Mouse (Mus musculus) stomach, embryonic 14.5 days (tissue): ENCODE results near the gene Psma4. TPM values are rescaled to one million over a fixed set of nuclear protein-coding genes. Genes with fewer than 3 reads are reported as not detected.
A peak's percentile ranks its signal among the peaks of the same experiment; 100 is the strongest.
"Not testable (repeated sequence)": the region's sequence is repeated elsewhere in the genome, so short reads cannot be mapped to it uniquely, and the experiment has no call there.

ENCODE experiments used
- ATAC-seq: fragments of 200-750 bp; cut with Nextera tagmentation; 2 replicates; pipeline ENCODE4 v1.8.0; 2017; ENCODE audit warnings: low read depth, moderate TSS enrichment; ENCODE audit not compliant: insufficient number of reproducible peaks, insufficient read depth, low FRiP score
- H3K27ac ChIP-seq: fragments of 300-500 bp; sonication (generic); 2 replicates; pipeline ENCODE4 v1.5.1; 2014; ENCODE audit warnings: mild to moderate bottlenecking, low read length, moderate library complexity, mixed read lengths
- H3K27me3 ChIP-seq: fragments of 300-500 bp; sonication (generic); 2 replicates; pipeline ENCODE4 v1.6.1; 2014; ENCODE audit warnings: low read length, control low read depth, mixed read lengths; ENCODE audit not compliant: control insufficient read depth, insufficient read depth
- H3K36me3 ChIP-seq: fragments of 300-500 bp; sonication (generic); 2 replicates; pipeline ENCODE4 v1.6.1; 2014; ENCODE audit warnings: mild to moderate bottlenecking, control low read depth, low read length, moderate library complexity, mixed read lengths; ENCODE audit not compliant: control insufficient read depth, insufficient read depth
- H3K4me1 ChIP-seq: fragments of 300-500 bp; sonication (generic); 2 replicates; pipeline ENCODE4 v1.6.1; 2014; ENCODE audit warnings: low read length, control low read depth, mixed read lengths; ENCODE audit not compliant: control insufficient read depth, insufficient read depth
- H3K4me2 ChIP-seq: fragments of 300-500 bp; sonication (generic); replicated peaks from 2 replicates; pipeline ENCODE4 v1.6.1; 2014; ENCODE audit warnings: low read depth, low read length, control low read depth
- H3K4me3 ChIP-seq: fragments of 300-500 bp; sonication (generic); 2 replicates; pipeline ENCODE4 v1.5.1; 2014; ENCODE audit warnings: low read depth, low read length, control low read depth
- H3K9ac ChIP-seq: fragments of 300-500 bp; sonication (generic); replicated peaks from 2 replicates; pipeline ENCODE4 v1.6.1; 2014; ENCODE audit warnings: low read depth, mild to moderate bottlenecking, control low read depth, low read length, moderate library complexity, mixed read lengths
- H3K9me3 ChIP-seq: fragments of 300-500 bp; sonication (generic); 2 replicates; pipeline ENCODE4 v1.6.1; 2016; ENCODE audit warnings: low read depth, low read length, control low read depth; ENCODE audit not compliant: control insufficient read depth
- WGBS: fragments of 180-500 bp; shearing (Covaris S2); extraction: QIAGEN DNeasy Blood & Tissue Kit; methylation state at CpG from one replicate; pipeline ENCODE4 v1.1.7; 2014; 5-methylcytosine and 5-hydroxymethylcytosine counted together
- polyA plus RNA-seq: library from polyadenylated mRNA; unstranded; fragments of >200 nt; fragmentation: Nextera tagmentation; extraction: Ambion mirVana; gene quantifications from 2 replicates; pipeline ENCODE4 v1.2.1, GENCODE M21; 2014

Gene Psma4
- polyA plus RNA-seq, 1 experiment from 2014 or later = 274 TPM

DNA sequence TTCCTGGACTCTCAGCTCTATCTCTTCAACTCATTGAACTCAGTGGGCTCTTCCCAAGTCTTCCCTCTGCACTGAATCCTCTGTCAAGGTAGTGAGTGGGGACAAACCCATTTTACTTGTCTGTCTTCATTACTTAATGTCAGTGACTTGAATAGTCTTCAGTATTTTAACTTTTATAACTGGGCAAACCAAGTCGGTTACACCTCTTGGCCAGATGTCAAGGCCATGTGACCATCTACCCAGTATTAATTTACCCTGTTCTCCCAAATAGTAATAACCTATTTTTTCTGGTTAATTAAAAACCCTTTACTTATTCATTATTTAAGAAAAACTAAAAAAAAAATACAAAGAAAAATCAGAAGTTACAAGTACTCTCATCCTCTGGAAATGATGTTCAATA is 19.8 kb upstream of the Psma4 start:
- ATAC-seq = no peak
- Histone ChIP-seq H3K4me2 (no peak overlapping the region), H3K27me3 (no peaks in the 10 kb centered on the region), H3K27ac (no peak overlapping the region), H3K9me3 (no peaks in the 10 kb centered on the region), H3K4me1 (no peaks in the 10 kb centered on the region), H3K9ac (no peak overlapping the region), H3K36me3 (no peaks in the 10 kb centered on the region), H3K4me3 (no peak overlapping the region)
- 87% methylated on average over 1 of the region's 1 CpGs for WGBS

DNA sequence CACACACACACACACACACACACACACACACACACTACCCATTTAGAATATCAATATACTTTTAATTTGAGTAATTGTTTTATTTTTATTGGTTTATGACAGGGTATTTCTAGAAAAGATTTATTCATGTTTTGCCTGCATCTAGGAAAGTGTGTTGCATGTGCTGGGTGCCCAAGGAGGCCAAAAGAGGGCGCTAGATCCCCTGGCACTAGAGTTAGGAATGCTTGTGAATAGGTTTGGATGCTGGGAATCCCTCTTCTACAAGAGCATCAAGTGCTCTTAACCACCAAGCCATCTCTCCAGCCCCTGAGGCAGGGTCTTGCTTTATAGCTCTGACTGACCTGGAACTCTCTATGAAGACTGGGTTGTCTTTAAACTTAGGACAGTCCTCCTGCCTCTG is 18.8 kb upstream of the Psma4 start:
- Histone ChIP-seq H3K36me3 (no peaks in the 10 kb centered on the region), H3K9ac (no peak overlapping the region), H3K4me3 (no peak overlapping the region), H3K27me3 (no peaks in the 10 kb centered on the region), H3K4me2 (no peak overlapping the region), H3K4me1 (no peaks in the 10 kb centered on the region), H3K9me3 (no peaks in the 10 kb centered on the region), H3K27ac (no peak overlapping the region)
- no peak for ATAC-seq
- 10% methylated on average over 1 of the region's 1 CpGs for WGBS

DNA sequence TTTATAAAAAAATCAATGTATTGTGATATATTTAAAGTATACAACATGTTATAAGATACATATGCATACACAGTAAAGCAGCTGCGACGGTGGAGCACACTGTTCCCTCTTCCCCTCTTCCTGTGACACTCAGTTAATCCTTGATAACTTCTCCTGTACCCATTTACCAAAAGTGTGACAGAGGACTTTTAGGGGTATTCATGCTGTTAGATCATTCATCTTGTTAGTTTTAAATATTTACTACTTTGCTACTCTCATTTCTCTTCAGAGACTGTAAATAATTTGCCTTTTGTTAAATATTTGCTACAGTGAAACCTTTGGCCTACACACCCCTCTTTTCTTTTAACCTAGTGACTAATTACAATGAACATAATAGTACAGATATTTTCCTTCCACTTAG is 18.2 kb upstream of the Psma4 start:
- no peak overlapping the region for H3K9ac ChIP-seq
- H3K4me2 ChIP-seq = no peak overlapping the region
- no peak for ATAC-seq
- H3K4me3 ChIP-seq = no peak overlapping the region
- H3K27ac ChIP-seq = no peak overlapping the region
- H3K27me3 ChIP-seq = no peaks in the 10 kb centered on the region
- no peaks in the 10 kb centered on the region for H3K9me3 ChIP-seq
- no peaks in the 10 kb centered on the region for H3K36me3 ChIP-seq
- WGBS = 72% methylated on average over 2 of the region's 2 CpGs
- no peaks in the 10 kb centered on the region for H3K4me1 ChIP-seq

DNA sequence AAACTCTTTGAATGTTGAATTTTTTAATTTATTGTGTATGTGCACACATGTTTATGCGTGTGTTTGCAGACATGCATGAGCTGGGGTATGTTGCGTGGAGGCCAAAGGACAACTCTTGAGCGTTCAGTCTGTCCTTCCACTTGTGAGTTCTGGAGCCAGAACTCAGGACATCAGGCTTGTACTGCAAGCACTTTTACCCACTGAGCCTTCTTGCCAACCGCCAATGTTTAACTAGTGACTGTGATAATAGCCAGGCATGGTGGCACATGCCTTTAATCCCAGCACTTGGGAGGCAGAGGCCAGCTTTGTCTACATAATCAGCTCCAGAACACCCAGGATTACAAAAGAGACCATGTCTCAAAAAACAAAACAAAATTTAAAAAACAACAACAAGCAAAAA is 8.5 kb upstream of the Psma4 start:
- 85% methylated on average over 4 of the region's 4 CpGs for WGBS
- Histone ChIP-seq H3K27me3 (no peaks in the 10 kb centered on the region), H3K27ac (no peak overlapping the region), H3K9ac (no peak overlapping the region), H3K4me2 (no peak overlapping the region), H3K9me3 (no peaks in the 10 kb centered on the region), H3K4me1 (no peaks in the 10 kb centered on the region), H3K4me3 (no peak overlapping the region), H3K36me3 (no peaks in the 10 kb centered on the region)
- no peak for ATAC-seq

DNA sequence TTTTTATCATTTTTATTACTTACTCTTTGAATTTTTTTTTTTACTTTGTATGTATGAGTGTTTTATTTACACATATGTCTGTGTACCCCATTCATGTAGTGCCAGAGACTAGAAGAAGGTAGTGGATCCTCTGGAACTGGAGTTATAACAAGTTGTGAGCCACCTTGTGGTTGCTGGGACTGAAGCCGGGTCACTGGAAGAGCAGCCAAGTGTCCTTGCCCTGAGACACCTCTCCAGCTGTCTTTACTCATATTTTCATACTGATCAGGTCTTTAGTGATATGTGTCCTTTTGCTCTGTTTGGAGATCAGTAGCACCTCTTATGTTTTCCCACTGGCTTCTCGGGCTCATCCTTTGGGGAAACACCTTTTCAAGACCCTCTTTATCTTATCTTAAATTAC is 6.1 kb upstream of the Psma4 start:
- H3K4me2 ChIP-seq = no peak overlapping the region
- no peaks in the 10 kb centered on the region for H3K4me1 ChIP-seq
- no peak overlapping the region for H3K9ac ChIP-seq
- 71% methylated on average over 2 of the region's 2 CpGs for WGBS
- H3K27me3 ChIP-seq = no peaks in the 10 kb centered on the region
- no peak for ATAC-seq
- no peak overlapping the region for H3K27ac ChIP-seq
- no peaks in the 10 kb centered on the region for H3K9me3 ChIP-seq
- no peak overlapping the region for H3K4me3 ChIP-seq
- no peaks in the 10 kb centered on the region for H3K36me3 ChIP-seq

DNA sequence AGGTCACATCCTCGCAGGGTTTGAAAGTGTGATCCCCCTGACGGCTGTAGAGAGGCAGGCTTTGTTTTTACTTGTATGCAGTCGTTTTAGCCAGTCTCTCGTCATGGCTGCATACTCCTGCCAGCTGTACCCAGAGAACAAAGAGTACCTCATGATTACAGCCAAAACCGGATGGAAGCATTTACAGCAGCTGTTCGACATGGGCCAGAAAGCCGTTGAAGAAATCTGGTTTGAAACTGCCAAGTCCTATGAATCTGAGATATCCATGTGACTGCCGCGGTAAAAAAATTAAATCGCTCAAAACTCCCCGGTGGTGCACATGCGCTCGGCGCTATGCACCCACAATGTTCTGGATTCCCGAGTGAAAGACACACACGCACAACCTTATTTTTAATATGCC is 4.3 kb upstream of the Psma4 start:
- ATAC-seq = no peak
- 66% methylated on average over 16 of the region's 16 CpGs for WGBS
- H3K27ac ChIP-seq = no peak overlapping the region

DNA sequence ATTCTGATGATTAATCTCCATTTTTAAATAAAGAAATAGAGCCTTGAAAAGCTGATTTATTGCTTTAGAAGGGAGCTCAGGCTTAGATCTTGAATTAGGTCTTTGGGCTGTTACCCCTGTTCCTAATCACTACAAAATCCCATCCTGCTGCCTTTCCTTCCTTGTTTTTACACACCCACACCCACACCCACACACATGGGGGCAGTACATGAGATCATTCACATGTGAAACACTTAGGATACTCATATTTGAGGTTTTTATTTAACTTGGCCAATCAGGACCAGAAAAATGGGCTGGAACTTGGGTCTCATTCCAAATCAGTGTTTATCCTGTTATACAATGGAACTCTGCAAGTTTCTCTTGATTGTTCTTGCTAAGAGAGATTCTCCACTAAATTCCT is 1.1 kb upstream of the Psma4 start:
- no peak overlapping the region for H3K4me2 ChIP-seq
- no peak for ATAC-seq
- H3K27ac ChIP-seq = no peak overlapping the region
- no peaks in the 10 kb centered on the region for H3K9me3 ChIP-seq
- peaks cover 14% of the 10 kb centered on the region for H3K36me3 ChIP-seq
- H3K4me3 ChIP-seq = no peak overlapping the region
- H3K4me1 ChIP-seq = peaks cover 12% of the 10 kb centered on the region; the same call in 1 of the 2 replicates
- H3K27me3 ChIP-seq = no peaks in the 10 kb centered on the region
- H3K9ac ChIP-seq = no peak overlapping the region

More for the DNA sequence above, 4.3 kb upstream of the Psma4 start:
- Histone ChIP-seq H3K36me3 (no peaks in the 10 kb centered on the region), H3K27me3 (no peaks in the 10 kb centered on the region), H3K4me1 (peaks cover under 1% of the 10 kb centered on the region; the same call in 1 of the 2 replicates), H3K9ac (no peak overlapping the region), H3K9me3 (no peaks in the 10 kb centered on the region), H3K4me2 (no peak overlapping the region), H3K4me3 (no peak overlapping the region)

DNA sequence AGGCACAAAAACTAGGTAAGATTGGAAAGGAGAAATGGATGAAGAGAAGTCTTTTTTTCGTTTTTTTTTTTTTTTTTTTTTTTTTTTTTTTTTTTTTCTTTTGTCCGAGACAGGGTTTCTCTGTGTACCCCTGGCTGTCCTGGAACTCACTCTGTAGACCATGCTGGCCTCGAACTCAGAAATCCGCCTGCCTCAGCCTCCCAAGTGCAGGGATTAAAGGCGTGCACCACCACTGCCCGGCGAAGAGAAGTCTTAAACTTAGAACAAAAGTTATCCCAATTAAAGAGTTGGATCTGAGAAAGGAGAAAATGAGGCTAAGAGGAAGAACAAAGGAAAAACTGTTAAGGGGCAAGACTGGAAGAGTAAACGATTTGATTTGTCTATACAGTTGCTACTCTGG is 428 bp upstream of the Psma4 start:
- H3K36me3 ChIP-seq = peaks cover 17% of the 10 kb centered on the region
- H3K9ac ChIP-seq = 0 out of 2 replicates have a peak overlapping the region, but pooled peaks have one; percentile 78
- ATAC-seq, H3K9me3 ChIP-seq, H3K27me3 ChIP-seq: not testable (repeated sequence)
- peak overlapping the region; percentile 81 for H3K4me3 ChIP-seq
- 49% methylated on average over 8 of the region's 8 CpGs for WGBS
- peak overlapping the region; percentile 91 for H3K27ac ChIP-seq
- peak overlapping the region; percentile 78 for H3K4me2 ChIP-seq
- peaks cover 12% of the 10 kb centered on the region; the same call in 1 of the 2 replicates for H3K4me1 ChIP-seq

DNA sequence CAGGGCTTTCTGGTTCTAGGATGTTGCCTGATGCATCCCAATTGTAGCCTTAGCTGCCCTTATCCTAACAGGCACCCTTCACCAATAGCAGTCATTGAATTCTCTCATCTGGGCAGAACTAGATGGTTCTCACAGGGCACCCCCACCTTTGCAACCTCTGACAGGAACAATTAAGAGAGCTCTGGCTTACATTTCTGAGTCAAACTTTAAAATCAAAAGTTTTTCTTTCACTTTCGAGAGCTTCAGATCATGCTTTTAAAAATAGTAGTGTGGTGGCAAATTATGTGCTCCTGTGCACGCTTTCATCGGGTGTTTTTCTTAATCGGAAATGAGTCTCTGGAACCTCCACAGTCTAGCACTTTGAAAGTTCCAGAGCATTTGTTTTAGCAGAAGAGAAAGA is 10.5 kb downstream of the Psma4 start:
- Histone ChIP-seq H3K27ac (no peak overlapping the region), H3K4me2 (no peak overlapping the region), H3K9ac (no peak overlapping the region), H3K36me3 (peaks cover 27% of the 10 kb centered on the region), H3K4me3 (no peak overlapping the region), H3K9me3 (no peaks in the 10 kb centered on the region), H3K27me3 (no peaks in the 10 kb centered on the region), H3K4me1 (no peaks in the 10 kb centered on the region)
- WGBS = 92% methylated on average over 4 of the region's 4 CpGs
- ATAC-seq = no peak
